Mouse (Mus musculus) intestine, embryonic 16.5 days (tissue): ENCODE data around the gene Ccdc102a. TPM values are rescaled to one million over a fixed set of nuclear protein-coding genes. Genes with fewer than 3 reads are reported as not detected.
"Not testable (repeated sequence)": the region's sequence is repeated elsewhere in the genome, so short reads cannot be mapped to it uniquely, and the experiment has no call there.

Source experiments
- ATAC-seq: fragments of 200-750 bp; cut with Nextera tagmentation; 2 replicates; pipeline ENCODE4 v1.8.0; 2017; ENCODE audit warnings: moderate TSS enrichment, moderate library complexity
- H3K27ac ChIP-seq: fragments of 300-500 bp; sonication (generic); 2 replicates; pipeline ENCODE4 v1.5.1; 2014; ENCODE audit warnings: mild to moderate bottlenecking, low read length
- H3K27me3 ChIP-seq: fragments of 300-500 bp; sonication (generic); replicated peaks from 2 replicates; pipeline ENCODE4 v1.6.1; 2014; ENCODE audit warnings: low read length, control low read depth, mixed read lengths; ENCODE audit not compliant: control insufficient read depth, insufficient read depth
- H3K36me3 ChIP-seq: fragments of 300-500 bp; sonication (generic); 2 replicates; pipeline ENCODE4 v1.6.1; 2014; ENCODE audit warnings: low read length, control low read depth; ENCODE audit not compliant: control insufficient read depth, insufficient read depth
- H3K4me1 ChIP-seq: fragments of 300-500 bp; sonication (generic); 2 replicates; pipeline ENCODE4 v1.6.1; 2014; ENCODE audit warnings: low read length, control low read depth, mixed read lengths; ENCODE audit not compliant: control insufficient read depth, insufficient read depth
- H3K4me2 ChIP-seq: fragments of 300-500 bp; sonication (generic); 2 replicates; pipeline ENCODE4 v1.6.1; 2014; ENCODE audit warnings: low read depth, low read length, control low read depth
- H3K4me3 ChIP-seq: fragments of 300-500 bp; sonication (generic); 2 replicates; pipeline ENCODE4 v1.5.1; 2014; ENCODE audit warnings: mild to moderate bottlenecking, low read length
- H3K9ac ChIP-seq: fragments of 300-500 bp; sonication (generic); 2 replicates; pipeline ENCODE4 v1.6.1; 2014; ENCODE audit warnings: low read depth, low read length
- H3K9me3 ChIP-seq: fragments of 300-500 bp; sonication (generic); 2 replicates; pipeline ENCODE4 v1.6.1; 2016; ENCODE audit warnings: low read length, control low read depth; ENCODE audit not compliant: control insufficient read depth
- WGBS: fragments of 180-500 bp; shearing (Covaris S2); extraction: QIAGEN DNeasy Blood & Tissue Kit; methylation state at CpG from one replicate; pipeline ENCODE4 v1.1.7; 2014; 5-methylcytosine and 5-hydroxymethylcytosine counted together
- polyA plus RNA-seq: library from polyadenylated mRNA; unstranded; fragments of >200 nt; fragmentation: Nextera tagmentation; extraction: Ambion mirVana; gene quantifications from 2 replicates; pipeline ENCODE4 v1.2.1, GENCODE M21; 2015

Gene Ccdc102a
- polyA plus RNA-seq, 1 experiment from 2014 or later = 10.9 TPM

GRCm38 (mm10) chr8:94862487-94863220 lies 55.2 kb downstream of the Ccdc102a start:
- no peak for ATAC-seq
- WGBS = 82% methylated on average over 12 of the region's 12 CpGs
- H3K27ac ChIP-seq = no peak overlapping the region
- H3K4me3 ChIP-seq = no peak overlapping the region
- no peak overlapping the region for H3K9ac ChIP-seq
- peaks cover 21% of the 10 kb centered on the region for H3K36me3 ChIP-seq
- 0 out of 2 replicates have a peak, but pooled peaks cover 2% of the 10 kb centered on the region for H3K4me1 ChIP-seq
- H3K9me3 ChIP-seq = no peaks in the 10 kb centered on the region
- H3K4me2 ChIP-seq = no peak overlapping the region
- H3K27me3 ChIP-seq = no peaks in the 10 kb centered on the region

GRCm38 (mm10) chr8:94861352-94861910 lies 56.5 kb downstream of the Ccdc102a start:
- no peaks in the 10 kb centered on the region for H3K9me3 ChIP-seq
- no peak overlapping the region for H3K9ac ChIP-seq
- H3K27ac ChIP-seq = no peak overlapping the region
- peaks cover 17% of the 10 kb centered on the region for H3K36me3 ChIP-seq
- 0 out of 2 replicates have a peak, but pooled peaks cover 2% of the 10 kb centered on the region for H3K4me1 ChIP-seq
- H3K27me3 ChIP-seq = no peaks in the 10 kb centered on the region
- 0 out of 2 replicates have a peak, but pooled peaks have one; percentile 39 for ATAC-seq
- H3K4me2 ChIP-seq = no peak overlapping the region
- no peak overlapping the region for H3K4me3 ChIP-seq
- WGBS = 68% methylated on average over 8 of the region's 8 CpGs

GRCm38 (mm10) chr8:94857346-94858173 lies 60.3 kb downstream of the Ccdc102a start, which contains the start of gene Polr2c:
Polr2c (plus strand) TSS chr8:94857450.
- H3K4me1 ChIP-seq = 0 out of 2 replicates have a peak, but pooled peaks cover 2% of the 10 kb centered on the region
- under 1% methylated on average over 68 of the region's 68 CpGs for WGBS
- peak; percentile 80 for ATAC-seq
- no peaks in the 10 kb centered on the region for H3K9me3 ChIP-seq
- H3K27ac ChIP-seq = peak within 1 kb of the TSS; percentile 57; the same call in 1 of the 2 replicates
- H3K4me3 ChIP-seq = peak within 1 kb of the TSS; percentile 82
- peaks cover 12% of the 10 kb centered on the region for H3K36me3 ChIP-seq
- peak within 1 kb of the TSS; percentile 66 for H3K4me2 ChIP-seq
- H3K9ac ChIP-seq = peak within 1 kb of the TSS; percentile 93
- H3K27me3 ChIP-seq = no peaks in the 10 kb centered on the region

GRCm38 (mm10) chr8:94857011-94857345 lies 60.9 kb downstream of the Ccdc102a start:
- no peak overlapping the region for H3K4me2 ChIP-seq
- no peak overlapping the region; the same call in 1 of the 2 replicates for H3K9ac ChIP-seq
- H3K4me1 ChIP-seq = 0 out of 2 replicates have a peak, but pooled peaks cover 2% of the 10 kb centered on the region
- no peaks in the 10 kb centered on the region for H3K9me3 ChIP-seq
- H3K27ac ChIP-seq = no peak overlapping the region
- 30% methylated on average over 5 of the region's 5 CpGs for WGBS
- no peaks in the 10 kb centered on the region for H3K27me3 ChIP-seq
- ATAC-seq = no peak; the same call in 1 of the 2 replicates
- peak overlapping the region; percentile 82 for H3K4me3 ChIP-seq
- peaks cover 12% of the 10 kb centered on the region for H3K36me3 ChIP-seq

GRCm38 (mm10) chr8:94854761-94855160 lies 63.1 kb downstream of the Ccdc102a start:
- H3K4me1 ChIP-seq, H3K9me3 ChIP-seq, ATAC-seq, H3K4me3 ChIP-seq, H3K9ac ChIP-seq, H3K27ac ChIP-seq, H3K4me2 ChIP-seq, H3K27me3 ChIP-seq: not testable (repeated sequence)
- H3K36me3 ChIP-seq = peaks cover 18% of the 10 kb centered on the region
- 91% methylated on average over 11 of the region's 11 CpGs for WGBS

Other genes with a start within 250 kb of the Ccdc102a start
- 55.6 and 64.0 TPM in 2 replicates for gene Pllp, start 221.8 kb downstream of the Ccdc102a start, polyA plus RNA-seq
- gene Ccl22, start 172.5 kb downstream of the Ccdc102a start, polyA plus RNA-seq = 0.10 TPM in 1 of 2 replicates, not detected in the other
- gene Cx3cl1, start 146.1 kb downstream of the Ccdc102a start, polyA plus RNA-seq = 34.7 and 47.2 TPM in 2 replicates
- gene Ccl17, start 107.6 kb downstream of the Ccdc102a start, polyA plus RNA-seq = 0.29 and 1.3 TPM in 2 replicates
- 142 and 145 TPM in 2 replicates for gene Coq9, start 79.8 kb downstream of the Ccdc102a start, polyA plus RNA-seq
- gene Ciapin1, start 79.7 kb downstream of the Ccdc102a start, polyA plus RNA-seq = 79.1 and 90.1 TPM in 2 replicates
- gene Polr2c, start 60.6 kb downstream of the Ccdc102a start, polyA plus RNA-seq = 117 and 133 TPM in 2 replicates
- 49.6 and 51.5 TPM in 2 replicates for gene Dok4, start 41.8 kb downstream of the Ccdc102a start, polyA plus RNA-seq
- gene Adgrg5, start 5.6 kb upstream of the Ccdc102a start, polyA plus RNA-seq = 1.6 and 2.8 TPM in 2 replicates
- gene Adgrg1, start 56.7 kb upstream of the Ccdc102a start, polyA plus RNA-seq = 24.4 and 26.8 TPM in 2 replicates
- 3.0 and 3.6 TPM in 2 replicates for gene Adgrg3, start 99.6 kb upstream of the Ccdc102a start, polyA plus RNA-seq
- 0.07 TPM in 1 of 2 replicates, not detected in the other for gene Drc7, start 137.0 kb upstream of the Ccdc102a start, polyA plus RNA-seq
- gene Katnb1, start 163.1 kb upstream of the Ccdc102a start, polyA plus RNA-seq = 16.7 and 17.8 TPM in 2 replicates